Mouse (Mus musculus) spleen, postnatal 36 days (tissue): ENCODE data around the gene Klhl22.

Experiments
- DNase-seq, 2 experiments: peaks; one replicate each; pipeline ENCODE4 v3.0.0; 2022; ENCODE audit warnings: low spot score in 2 of 2, mixed read lengths in 1 of 2

Klhl22 gene

GRCm38 (mm10) chr16:17802456-17802838 is 43.0 kb downstream of the Klhl22 start:
- DNase-seq: no peak

- DNase-seq: no peak
These were observed 43.6 kb downstream of the Klhl22 start for GRCm38 (mm10) chr16:17802839-17803674.

GRCm38 (mm10) chr16:17803675-17804448 is 44.4 kb downstream of the Klhl22 start:
- no peak for DNase-seq

GRCm38 (mm10) chr16:17804449-17804912 is 45.1 kb downstream of the Klhl22 start:
- no peak for DNase-seq

- DNase-seq: no peak
These were observed 45.6 kb downstream of the Klhl22 start for GRCm38 (mm10) chr16:17804982-17805381.

GRCm38 (mm10) chr16:17806581-17807191 is 47.3 kb downstream of the Klhl22 start:
- no peak for DNase-seq

- DNase-seq: peak; percentile 83 to 84
These were observed 48.0 kb downstream of the Klhl22 start for GRCm38 (mm10) chr16:17807192-17808009.

- DNase-seq: no peak
These were observed 49.7 kb downstream of the Klhl22 start for GRCm38 (mm10) chr16:17809125-17809524.

- no peak for DNase-seq
These were observed 50.3 kb downstream of the Klhl22 start for GRCm38 (mm10) chr16:17809711-17810110.

- peak; percentile 10 to 28 for DNase-seq
These were observed 52.7 kb downstream of the Klhl22 start for GRCm38 (mm10) chr16:17812120-17812519.

GRCm38 (mm10) chr16:17813173-17813572 is 53.8 kb downstream of the Klhl22 start:
- no peak for DNase-seq

- DNase-seq: peak; percentile 48 to 51
These were observed 56.3 kb downstream of the Klhl22 start for GRCm38 (mm10) chr16:17815411-17816402.

GRCm38 (mm10) chr16:17816528-17816927 is 57.1 kb downstream of the Klhl22 start:
- DNase-seq: no peak

GRCm38 (mm10) chr16:17826500-17826899 is 67.1 kb downstream of the Klhl22 start:
- DNase-seq: no peak

- no peak for DNase-seq
These were observed 68.8 kb downstream of the Klhl22 start for GRCm38 (mm10) chr16:17828229-17828628.

- DNase-seq: no peak
These were observed 69.4 kb downstream of the Klhl22 start for GRCm38 (mm10) chr16:17828867-17829266.

GRCm38 (mm10) chr16:17830385-17831178 is 71.2 kb downstream of the Klhl22 start:
- no peak for DNase-seq

- no peak for DNase-seq
These were observed 72.4 kb downstream of the Klhl22 start for GRCm38 (mm10) chr16:17831781-17832180.

GRCm38 (mm10) chr16:17832821-17833220 is 73.4 kb downstream of the Klhl22 start, which contains the start of gene B830017H08Rik:
B830017H08Rik (plus strand) TSS chr16:17833121.
- DNase-seq: no peak
